Mouse (Mus musculus) ES-E14 (cell line): ENCODE data around the gene Gimap8. TPM values are rescaled to one million over a fixed set of nuclear protein-coding genes. Genes with fewer than 3 reads are reported as not detected.

Experiments
- DNase-seq: peaks from one replicate; pipeline ENCODE4 v3.0.0-alpha.2; 2013; ENCODE audit warnings: low read depth, low spot score
- H3K27ac ChIP-seq: 2 replicates; pipeline ENCODE4 v1.5.1; 2012; ENCODE audit warnings: low read depth, mild to moderate bottlenecking, low read length, moderate library complexity, mixed read lengths; ENCODE audit not compliant: poor library complexity, insufficient read depth, severe bottlenecking
- H3K36me3 ChIP-seq: 2 replicates; pipeline ENCODE4 v1.6.1; 2012; ENCODE audit warnings: mild to moderate bottlenecking, low read length, moderate library complexity, mixed read lengths; ENCODE audit not compliant: control insufficient read depth, poor library complexity, insufficient read depth, severe bottlenecking
- H3K4me1 ChIP-seq, 2 experiments: fragments of 150-350 bp in 1 of 2; sonication (generic) in 1 of 2; 2 replicates each; pipeline ENCODE4 v1.6.1; 2012; ENCODE audit warnings: low read length in 2 of 2, mild to moderate bottlenecking in 1 of 2, mixed read lengths in 1 of 2; ENCODE audit not compliant: control insufficient read depth in 2 of 2, insufficient read depth in 2 of 2, poor library complexity in 1 of 2
- H3K4me3 ChIP-seq, 2 experiments: fragments of 150-350 bp in 1 of 2; sonication (generic) in 1 of 2; 2 replicates each; pipeline ENCODE4 v1.5.1; 2012; ENCODE audit warnings: low read length in 2 of 2, low read depth in 1 of 2, mild to moderate bottlenecking in 1 of 2, mixed read lengths in 1 of 2; ENCODE audit not compliant: insufficient read depth in 1 of 2, poor library complexity in 1 of 2, severe bottlenecking in 1 of 2
- H3K9ac ChIP-seq: 2 replicates; pipeline ENCODE4 v1.6.1; 2012; ENCODE audit warnings: low read depth, mild to moderate bottlenecking, low read length, mixed read lengths; ENCODE audit not compliant: poor library complexity, insufficient read depth, severe bottlenecking
- H3K9me3 ChIP-seq: fragments of 150-350 bp; sonication (generic); 2 replicates; pipeline ENCODE4 v1.6.1; 2012; ENCODE audit warnings: low read depth, mild to moderate bottlenecking, low read length; ENCODE audit not compliant: control insufficient read depth, insufficient read depth
- CHD2 ChIP-seq: IDR thresholded peaks from 2 replicates; pipeline ENCODE4 v1.6.1; 2014; ENCODE audit warnings: mild to moderate bottlenecking, low read depth, low read length, inconsistent platforms
- HCFC1 ChIP-seq: IDR thresholded peaks from 2 replicates; pipeline ENCODE4 v1.6.1; 2012; ENCODE audit warnings: low read length, inconsistent platforms, borderline replicate concordance; ENCODE audit not compliant: insufficient read depth
- MAFK ChIP-seq: IDR thresholded peaks from 2 replicates; pipeline ENCODE4 v1.6.1; 2014; ENCODE audit warnings: mild to moderate bottlenecking, low read depth, low read length, inconsistent platforms; ENCODE audit not compliant: insufficient read depth
- ZC3H11A ChIP-seq: IDR thresholded peaks from 2 replicates; pipeline ENCODE4 v1.6.1; 2012; ENCODE audit warnings: low read depth, mild to moderate bottlenecking, inconsistent platforms, low read length, borderline replicate concordance
- ZNF384 ChIP-seq: IDR thresholded peaks from 2 replicates; pipeline ENCODE4 v1.6.1; 2012; ENCODE audit warnings: low read depth, low read length, inconsistent platforms
- in situ Hi-C, 2 experiments: fragments of 600-800 bp; cut with MboI; formaldehyde crosslinking; loops; one replicate each; pipeline ENCODE4 v1.15.1; 2025; ENCODE audit warnings: low sequenced_read_pairs in 2 of 2, inconsistent platforms in 1 of 2; ENCODE audit not compliant: unreplicated experiment in 2 of 2
- total RNA-seq: library from RNA; depleted of rRNA; stranded (reverse); fragments of 300-350 nt; gene quantifications from 2 replicates; pipeline ENCODE4 v1.2.3, GENCODE M21; 2012

Gene Gimap8
- total RNA-seq, 1 experiment, result 0.22 TPM

DNA sequence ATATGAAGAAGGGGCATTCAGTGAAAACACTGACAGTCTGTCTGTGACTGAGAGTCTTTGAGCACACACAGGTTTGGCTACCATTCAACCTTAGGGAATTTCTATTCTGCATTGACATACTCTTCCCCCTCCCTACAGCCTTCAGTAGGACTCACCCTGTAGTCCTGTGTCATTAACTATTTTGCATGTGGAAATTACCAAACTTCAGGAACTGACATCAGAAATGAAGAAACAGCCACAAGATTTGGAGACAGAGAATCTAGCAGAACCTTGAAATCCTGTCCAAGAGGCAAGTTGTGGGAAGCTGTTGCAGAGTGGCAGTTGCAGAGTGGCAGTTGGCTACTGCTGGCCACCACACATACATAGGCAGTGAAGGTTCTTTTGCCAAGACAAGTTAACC lies 21.0 kb downstream of the Gimap8 start:
- in situ Hi-C loops, result no loop called here
- no peak overlapping the region for H3K27ac ChIP-seq

DNA sequence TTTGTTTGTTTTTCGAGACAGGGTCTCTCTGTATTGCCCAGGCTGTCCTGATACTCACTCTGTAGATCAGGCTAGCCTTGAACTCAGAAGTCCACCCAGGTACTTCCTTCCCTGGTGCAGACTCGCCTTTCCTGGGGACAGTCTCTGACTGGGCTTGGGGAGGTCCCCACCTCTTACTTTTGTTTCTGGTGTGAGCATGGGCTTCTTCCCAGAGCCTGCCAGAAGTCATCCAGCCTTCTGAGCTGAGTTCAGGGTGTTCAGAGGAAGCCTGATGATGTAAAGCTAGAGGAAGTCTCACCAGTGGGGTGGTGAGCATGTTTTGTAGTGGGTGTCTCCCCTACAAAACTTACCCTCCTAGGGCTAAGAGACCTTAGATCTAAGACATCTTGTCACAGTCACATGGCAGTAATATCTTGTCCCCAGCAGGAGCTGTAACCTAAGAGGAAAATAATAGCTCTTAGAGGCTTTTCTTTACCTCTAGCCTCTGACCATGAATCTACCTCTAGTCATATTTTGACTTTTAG lies 22.5 kb downstream of the Gimap8 start:
- Histone ChIP-seq H3K4me3 (no peak overlapping the region), H3K4me1 (peaks cover 0 to 2% of the 10 kb centered on the region in 2 experiments; a peak in 1 of 4 replicates), H3K27ac (no peak overlapping the region), H3K9me3 (no peaks in the 10 kb centered on the region), H3K36me3 (no peaks in the 10 kb centered on the region), H3K9ac (no peak overlapping the region)
- TF ChIP-seq ZC3H11A (no peak), HCFC1 (no peak), CHD2 (no peak), MAFK (no peak), ZNF384 (no peak)
- in situ Hi-C loops, result no loop called here
- DNase-seq, result no peak

More for the DNA sequence above, 21.0 kb downstream of the Gimap8 start:
- Histone ChIP-seq H3K4me1 (peaks cover 0 to 2% of the 10 kb centered on the region in 2 experiments; a peak in 1 of 4 replicates), H3K9ac (no peak overlapping the region), H3K9me3 (no peaks in the 10 kb centered on the region), H3K36me3 (no peaks in the 10 kb centered on the region), H3K4me3 (no peak overlapping the region)
- no peak for TF ChIP-seq ZC3H11A
- TF ChIP-seq MAFK, result no peak
- TF ChIP-seq ZNF384, result no peak
- no peak for TF ChIP-seq CHD2
- TF ChIP-seq HCFC1, result no peak
- DNase-seq, result no peak

DNA sequence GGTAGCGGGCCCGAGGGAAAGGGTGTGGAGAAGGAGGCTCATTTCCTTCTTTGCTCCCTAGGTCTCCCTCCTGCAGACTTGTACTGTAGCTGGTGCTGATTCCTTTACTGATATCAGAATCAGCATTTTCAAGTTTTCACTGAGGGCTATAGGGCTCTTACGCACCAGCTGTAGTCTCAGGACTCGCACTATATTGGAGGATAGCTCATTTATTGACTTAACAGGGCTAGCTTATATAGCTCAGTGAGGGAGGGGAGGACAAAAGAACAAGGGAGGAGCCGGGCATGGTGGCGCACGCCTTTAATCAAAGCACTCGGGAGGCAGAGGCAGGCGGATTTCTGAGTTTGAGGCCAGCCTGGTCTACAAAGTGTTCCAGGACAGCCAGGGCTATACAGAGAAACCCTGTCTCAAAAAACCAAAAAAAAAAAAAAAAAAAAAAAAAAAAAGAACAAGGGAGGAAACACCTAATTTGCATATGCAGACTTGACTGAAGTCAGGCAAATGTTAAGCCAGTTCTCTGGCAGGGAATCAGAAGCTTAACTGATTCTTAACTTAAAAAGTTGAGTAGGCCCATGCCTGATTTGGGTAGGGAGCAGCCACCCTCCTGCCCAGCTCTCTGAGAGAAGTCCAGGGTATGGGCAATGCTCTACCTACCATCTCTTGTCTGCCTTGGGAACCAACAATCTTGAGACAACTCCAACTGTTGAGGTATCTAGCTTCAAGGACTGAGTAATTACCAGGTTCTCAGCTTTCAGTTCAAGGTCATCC lies 27.4 kb downstream of the Gimap8 start:
- Histone ChIP-seq H3K4me3 (no peak overlapping the region), H3K4me1 (peaks cover 4 to 14% of the 10 kb centered on the region in 2 experiments), H3K9me3 (no peaks in the 10 kb centered on the region), H3K9ac (no peak overlapping the region), H3K36me3 (no peaks in the 10 kb centered on the region), H3K27ac (no peak overlapping the region)
- in situ Hi-C loops, result no loop called here
- DNase-seq, result peak; percentile 12
- peak; percentile 85 for TF ChIP-seq ZNF384
- no peak for TF ChIP-seq MAFK

DNA sequence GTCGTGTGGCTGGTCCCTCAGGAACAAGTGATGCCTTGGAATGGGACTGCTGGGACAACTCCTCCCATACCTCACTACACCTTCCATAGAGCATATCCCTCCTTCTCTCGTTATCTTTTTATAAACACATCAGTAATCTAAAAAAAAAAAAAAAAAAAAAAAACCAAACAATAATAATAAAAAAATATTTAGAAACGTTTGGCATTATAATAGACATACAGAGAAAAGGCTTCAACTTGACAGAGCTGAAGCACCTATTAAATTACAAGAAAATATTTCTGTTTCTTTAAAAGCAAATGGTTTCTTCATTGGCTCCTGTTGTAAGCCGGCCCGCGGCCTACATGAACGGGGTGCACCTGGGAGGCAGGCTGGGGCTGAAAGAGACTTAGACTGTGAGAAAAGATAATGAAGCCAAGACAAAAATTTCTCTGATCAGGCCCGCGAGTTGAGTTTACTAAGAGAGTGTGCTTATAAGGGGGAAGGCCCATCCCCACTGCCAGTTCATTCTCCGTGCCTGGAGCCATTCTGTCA lies 28.4 kb downstream of the Gimap8 start:
- in situ Hi-C loops, result no loop called here
- H3K9ac ChIP-seq, result no peak overlapping the region
- H3K27ac ChIP-seq, result peak overlapping the region; percentile 55
- no peaks in the 10 kb centered on the region for H3K36me3 ChIP-seq
- no peak for TF ChIP-seq ZC3H11A
- no peak for TF ChIP-seq CHD2
- TF ChIP-seq ZNF384, result no peak
- no peak for TF ChIP-seq MAFK
- TF ChIP-seq HCFC1, result no peak
- H3K4me1 ChIP-seq, result peaks cover 4 to 14% of the 10 kb centered on the region in 2 experiments
- peak overlapping the region in 1 of 2 experiments; percentile 69; a peak in 2 of 4 replicates for H3K4me3 ChIP-seq
- DNase-seq, result no peak
- no peaks in the 10 kb centered on the region for H3K9me3 ChIP-seq
